Mouse (Mus musculus) layer of hippocampus, postnatal 14 days (tissue): ENCODE results near the gene Ap5b1. TPM values are rescaled to one million over a fixed set of nuclear protein-coding genes. Genes with fewer than 3 reads are reported as not detected.
A peak's percentile ranks its signal among the peaks of the same experiment; 100 is the strongest.

Experiments used
- DNase-seq, 2 experiments: peaks; one replicate each; pipeline ENCODE4 v3.0.0; 2021 to 2022; ENCODE audit warnings: low spot score in 2 of 2, mixed read lengths in 1 of 2
- total RNA-seq, 2 experiments: library from RNA; stranded (reverse); gene quantifications; 2 replicates each; pipeline ENCODE4 v1.2.3; 2021

The Ap5b1 gene
- total RNA-seq, 2 experiments from 2014 or later, result 7.1 to 8.8 TPM

DNA sequence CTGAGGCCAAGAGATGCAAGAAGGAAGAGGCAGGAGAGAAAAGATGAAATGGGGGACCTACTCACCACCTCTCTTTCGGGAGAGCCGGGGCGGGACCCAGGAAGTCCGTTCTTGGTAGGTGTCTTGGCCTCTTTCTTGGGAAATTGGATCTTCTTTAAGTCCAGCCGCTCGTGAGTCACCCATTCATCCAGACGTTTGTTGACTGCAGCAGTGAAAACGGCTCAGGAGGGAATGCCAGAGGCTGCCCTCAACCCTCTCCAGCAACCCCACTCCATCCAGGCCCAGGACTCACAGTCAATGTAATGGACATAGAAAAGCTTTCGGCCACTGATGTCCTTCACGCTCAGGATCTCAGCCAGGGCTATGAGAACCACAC is 41.3 kb downstream of the Ap5b1 start:
- no peak for DNase-seq

DNA sequence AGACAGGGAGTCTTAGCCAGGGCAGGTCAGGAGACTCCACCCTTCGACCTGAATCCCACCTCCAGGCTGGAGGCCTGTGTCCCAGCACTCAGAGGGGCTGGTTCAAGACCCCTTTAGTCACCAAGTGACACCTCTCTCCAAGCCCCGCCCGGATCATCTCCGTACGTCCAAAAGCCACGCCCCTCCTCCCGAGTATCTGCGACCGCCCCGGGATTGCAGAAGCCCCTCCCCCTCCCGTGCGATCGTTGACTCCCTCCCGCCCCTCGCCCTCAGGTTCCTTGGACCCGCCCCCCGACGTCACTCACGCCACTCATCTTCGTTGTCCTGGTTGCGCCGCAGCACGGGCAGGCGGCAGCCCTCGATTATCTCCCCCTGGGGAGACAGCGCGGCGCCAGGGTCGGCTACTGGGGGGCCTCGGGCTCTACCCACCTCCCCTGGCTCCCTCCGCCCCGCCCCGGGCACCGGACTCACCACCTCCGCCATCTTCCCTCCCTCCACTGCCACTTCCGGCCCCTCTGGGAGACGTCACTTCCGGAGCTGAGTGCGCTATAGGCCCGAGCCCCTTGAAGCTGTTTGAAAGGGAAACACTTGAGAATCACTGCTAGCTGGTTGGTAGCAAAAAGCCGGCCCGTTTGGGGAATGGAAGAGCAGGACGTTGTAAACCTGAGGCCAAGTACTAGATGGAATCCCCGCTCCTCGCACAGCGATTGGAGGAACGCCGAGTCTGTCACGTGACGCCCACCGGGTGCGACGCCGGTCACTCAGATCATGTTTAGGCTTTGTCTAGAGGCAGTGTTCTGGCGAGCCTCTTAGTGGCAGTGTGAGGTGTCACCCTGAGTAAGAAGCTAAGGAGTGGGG is 42.0 kb downstream of the Ap5b1 start, which contains the start of gene Kat5:
Gene Kat5, minus strand, starts transcription at position 691 of the 858 bp plus-strand sequence.
- DNase-seq, result peak; percentile 92 to 99

- DNase-seq, result no peak
Measured at GRCm38 (mm10) chr19:5611973-5612372, 44.1 kb downstream of the Ap5b1 start.

- no peak for DNase-seq
Measured at GRCm38 (mm10) chr19:5612762-5613411, 45.1 kb downstream of the Ap5b1 start.

GRCm38 (mm10) chr19:5614953-5615352 is 47.1 kb downstream of the Ap5b1 start:
- DNase-seq, result no peak

GRCm38 (mm10) chr19:5620007-5620406 is 52.2 kb downstream of the Ap5b1 start:
- no peak for DNase-seq

Other genes starting within 250 kb of the Ap5b1 start
- gene Catsper1, start 232.3 kb upstream of the Ap5b1 start, total RNA-seq, result not detected
- 1 to 10 TPM; 5.4 to 5.9 TPM for gene Cst6, start 218.5 kb upstream of the Ap5b1 start, total RNA-seq
- gene Eif1ad, start 201.3 kb upstream of the Ap5b1 start, total RNA-seq, result 10 to 100 TPM; 21.8 to 25.0 TPM
- gene Banf1, start 200.9 kb upstream of the Ap5b1 start, total RNA-seq, result 10 to 100 TPM; 83.0 to 97.1 TPM
- gene Sart1, start 179.3 kb upstream of the Ap5b1 start, total RNA-seq, result 10 to 100 TPM; 81.1 to 91.5 TPM
- gene Tsga10ip, start 165.5 kb upstream of the Ap5b1 start, total RNA-seq, result under 1 TPM in 1 of 2 experiments, not detected in 1; 0.67 TPM
- gene Drap1, start 143.0 kb upstream of the Ap5b1 start, total RNA-seq, result 100 to 1,000 TPM; 269 to 270 TPM
- 10 to 100 TPM; 63.0 to 63.6 TPM for gene AI837181, start 142.9 kb upstream of the Ap5b1 start, total RNA-seq
- not detected for gene Fosl1, start 120.5 kb upstream of the Ap5b1 start, total RNA-seq
- gene Ccdc85b, start 110.1 kb upstream of the Ap5b1 start, total RNA-seq, result 10 to 100 TPM; 29.9 to 31.8 TPM
- gene Fibp, start 107.4 kb upstream of the Ap5b1 start, total RNA-seq, result 100 to 1,000 TPM in 1 of 2 experiments, 10 to 100 TPM in 1; 96.3 to 101 TPM
- gene Ctsw, start 99.5 kb upstream of the Ap5b1 start, total RNA-seq, result 1 to 10 TPM in 1 of 2 experiments, under 1 TPM in 1; 0.41 to 1.2 TPM
- 10 to 100 TPM; 16.8 to 20.9 TPM for gene Efemp2, start 94.1 kb upstream of the Ap5b1 start, total RNA-seq
- gene Mus81, start 79.6 kb upstream of the Ap5b1 start, total RNA-seq, result 10 to 100 TPM; 34.3 to 35.6 TPM
- gene Cfl1, start 77.6 kb upstream of the Ap5b1 start, total RNA-seq, result 1,000 to 10,000 TPM; 1,666 to 1,748 TPM
- 1 to 10 TPM; 6.3 to 8.1 TPM for gene 1700020D05Rik, start 64.2 kb upstream of the Ap5b1 start, total RNA-seq
- 10 to 100 TPM; 70.5 to 74.2 TPM for gene Snx32, start 57.5 kb upstream of the Ap5b1 start, total RNA-seq
- gene Ovol1, start 7.4 kb upstream of the Ap5b1 start, total RNA-seq, result not detected
- 10 to 100 TPM; 84.4 to 90.5 TPM for gene Rnaseh2c, start 33.8 kb downstream of the Ap5b1 start, total RNA-seq
- 10 to 100 TPM; 83.3 to 83.5 TPM for gene Kat5, start 42.2 kb downstream of the Ap5b1 start, total RNA-seq
- 10 to 100 TPM; 21.0 to 26.7 TPM for gene Rela, start 69.5 kb downstream of the Ap5b1 start, total RNA-seq
- gene Sipa1, start 95.7 kb downstream of the Ap5b1 start, total RNA-seq, result 10 to 100 TPM; 22.8 to 26.1 TPM
- gene Map3k11, start 120.7 kb downstream of the Ap5b1 start, total RNA-seq, result 10 to 100 TPM; 16.1 to 17.0 TPM
- gene Pcnx3, start 120.9 kb downstream of the Ap5b1 start, total RNA-seq, result 10 to 100 TPM; 66.3 to 72.2 TPM
- not detected for gene Kcnk7, start 136.3 kb downstream of the Ap5b1 start, total RNA-seq
- gene Ehbp1l1, start 158.3 kb downstream of the Ap5b1 start, total RNA-seq, result 10 to 100 TPM; 15.6 to 20.1 TPM
- gene Fam89b, start 161.6 kb downstream of the Ap5b1 start, total RNA-seq, result 10 to 100 TPM; 32.1 to 41.1 TPM
- gene Ltbp3, start 172.9 kb downstream of the Ap5b1 start, total RNA-seq, result 10 to 100 TPM; 24.7 to 32.7 TPM
- 10 to 100 TPM; 73.6 to 75.1 TPM for gene Scyl1, start 203.4 kb downstream of the Ap5b1 start, total RNA-seq